Mouse (Mus musculus): ENCODE results near the gene Vipr2.

- TF ChIP-seq GATA1 (IDR thresholded peaks at IDR 0.05; ENCODE audit: borderline replicate concordance, low read length) = no peak
- no peak for TF ChIP-seq FLI1 (IDR thresholded peaks at IDR 0.05; ENCODE audit: low read length)
Measured at GRCm38 (mm10) chr12:116089836-116090235, 12.3 kb downstream of the Vipr2 start.

All from megakaryocyte, embryonic 14.5 days (primary cell).